Mouse (Mus musculus) liver, adult 2 months (tissue): ENCODE measurements around the gene Gse1. TPM values are rescaled to one million over a fixed set of nuclear protein-coding genes. Genes with fewer than 3 reads are reported as not detected.

Source experiments
- DNase-seq: peaks from one replicate; pipeline ENCODE4 v3.0.0-alpha.2; 2011; ENCODE audit warnings: low read depth, low spot score; ENCODE audit errors: extremely low read depth
- H3K27ac ChIP-seq: fragments of 200-500 bp; replicated peaks from 2 replicates; pipeline ENCODE4 v1.5.1; 2012; ENCODE audit warnings: low read depth, mild to moderate bottlenecking, control low read depth, inconsistent platforms, low read length; ENCODE audit not compliant: insufficient read depth
- H3K27me3 ChIP-seq: fragments of 200-500 bp; 2 replicates; pipeline ENCODE4 v1.6.1; 2012; ENCODE audit warnings: mild to moderate bottlenecking, moderate library complexity, low read length, inconsistent platforms; ENCODE audit not compliant: control insufficient read depth, insufficient read depth
- H3K36me3 ChIP-seq: fragments of 200-500 bp; 2 replicates; pipeline ENCODE4 v1.6.1; 2012; ENCODE audit warnings: low read length, inconsistent platforms; ENCODE audit not compliant: control insufficient read depth, insufficient read depth
- H3K4me1 ChIP-seq: fragments of 200-500 bp; 2 replicates; pipeline ENCODE4 v1.6.1; 2011; ENCODE audit warnings: low read length; ENCODE audit not compliant: control insufficient read depth, insufficient read depth
- H3K4me3 ChIP-seq: fragments of 200-500 bp; 2 replicates; pipeline ENCODE4 v1.5.1; 2011; ENCODE audit warnings: low read depth, mild to moderate bottlenecking, control low read depth, low read length, moderate library complexity; ENCODE audit not compliant: insufficient read depth
- H3K79me2 ChIP-seq: fragments of 200-500 bp; 2 replicates; pipeline ENCODE4 v1.6.1; 2012; ENCODE audit warnings: inconsistent platforms, mild to moderate bottlenecking, low read length, moderate library complexity; ENCODE audit not compliant: control insufficient read depth, insufficient read depth
- H3K9ac ChIP-seq: fragments of 200-500 bp; 2 replicates; pipeline ENCODE4 v1.6.1; 2012; ENCODE audit warnings: low read depth, mild to moderate bottlenecking, control low read depth, inconsistent platforms, low read length
- CTCF ChIP-seq: fragments of 200-500 bp; IDR thresholded peaks from 2 replicates; pipeline ENCODE4 v1.5.1; 2011; ENCODE audit warnings: low read depth, low read length, control low read depth
- POLR2A ChIP-seq: fragments of 200-500 bp; IDR thresholded peaks from 2 replicates; pipeline ENCODE4 v1.6.1; 2011; ENCODE audit warnings: low read length, control low read depth; ENCODE audit not compliant: insufficient read depth; ENCODE audit errors: extremely low read depth
- WGBS: fragments of 180-500 bp; shearing (Covaris S2); methylation state at CpG from one replicate; pipeline ENCODE4 v1.1.7; 2018; 5-methylcytosine and 5-hydroxymethylcytosine counted together
- polyA plus RNA-seq: library from polyadenylated mRNA; depleted of rRNA; stranded (reverse); fragments of >200 nt; gene quantifications from 2 replicates; pipeline ENCODE4 v1.2.3, GENCODE M21; 2012
- total RNA-seq: library from RNA; depleted of rRNA; stranded (reverse); fragments of >200 nt; gene quantifications from 2 replicates; pipeline ENCODE4 v1.2.3, GENCODE M21; 2014

Gse1 gene
- total and polyA plus RNA-seq, 2 experiments, result 2.6 to 10.0 TPM

GRCm38 (mm10) chr8:120426105-120426504, 197.8 kb downstream of the Gse1 start:
- no peaks in the 10 kb centered on the region for H3K27me3 ChIP-seq
- H3K9ac ChIP-seq, result no peak overlapping the region
- 28% methylated on average over 1 of the region's 1 CpGs for WGBS
- H3K4me1 ChIP-seq, result no peaks in the 10 kb centered on the region; the same call in 1 of the 2 replicates
- no peak for TF ChIP-seq POLR2A
- no peak for TF ChIP-seq CTCF
- H3K79me2 ChIP-seq, result no peaks in the 10 kb centered on the region
- H3K27ac ChIP-seq, result no peak overlapping the region
- H3K4me3 ChIP-seq, result no peak overlapping the region
- DNase-seq, result no peak
- H3K36me3 ChIP-seq, result no peaks in the 10 kb centered on the region

DNA sequence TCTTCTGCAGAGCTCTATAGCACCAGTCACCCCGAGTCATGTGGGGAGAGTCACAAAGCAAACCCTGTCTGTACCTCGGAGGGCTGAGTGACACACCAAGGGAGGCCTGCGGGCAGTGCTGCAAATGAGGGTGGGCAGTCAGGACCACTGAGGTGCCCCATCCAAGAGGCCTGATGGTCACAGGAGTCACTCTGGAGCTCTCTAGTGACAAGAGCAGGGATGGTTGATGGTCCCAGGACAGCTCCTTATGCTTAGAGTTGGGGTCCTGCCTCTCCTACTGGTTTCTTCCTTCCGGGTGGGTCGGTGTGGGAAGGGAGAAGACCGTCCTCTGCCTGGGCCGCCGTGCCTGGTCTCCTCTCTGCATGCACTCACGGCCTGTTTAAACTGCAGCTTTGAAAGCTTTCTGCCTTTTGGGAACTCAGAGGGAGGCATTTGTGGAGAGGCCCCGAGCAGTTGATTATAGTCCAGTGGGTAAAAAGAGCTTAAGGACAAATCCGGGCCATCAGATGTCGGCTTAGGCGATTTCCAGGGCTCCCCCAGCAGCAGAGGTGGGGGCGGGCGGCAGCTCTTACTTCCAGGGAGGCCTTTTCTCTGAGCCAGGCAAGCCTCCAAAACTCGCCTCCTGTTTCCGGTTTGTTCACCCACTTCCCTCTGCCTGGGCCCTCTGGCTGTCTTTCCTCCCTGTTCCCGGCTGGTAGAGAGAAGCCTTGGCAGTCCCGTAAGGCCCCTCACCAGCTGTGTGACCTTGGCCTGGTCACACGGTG, 198.5 kb downstream of the Gse1 start:
- Histone ChIP-seq H3K9ac (no peak overlapping the region), H3K36me3 (no peaks in the 10 kb centered on the region), H3K4me1 (no peaks in the 10 kb centered on the region; the same call in 1 of the 2 replicates), H3K27ac (no peak overlapping the region), H3K4me3 (no peak overlapping the region), H3K27me3 (no peaks in the 10 kb centered on the region), H3K79me2 (no peaks in the 10 kb centered on the region)
- TF ChIP-seq POLR2A (no peak), CTCF (no peak)
- WGBS, result 76% methylated on average over 20 of the region's 20 CpGs
- DNase-seq, result no peak

DNA sequence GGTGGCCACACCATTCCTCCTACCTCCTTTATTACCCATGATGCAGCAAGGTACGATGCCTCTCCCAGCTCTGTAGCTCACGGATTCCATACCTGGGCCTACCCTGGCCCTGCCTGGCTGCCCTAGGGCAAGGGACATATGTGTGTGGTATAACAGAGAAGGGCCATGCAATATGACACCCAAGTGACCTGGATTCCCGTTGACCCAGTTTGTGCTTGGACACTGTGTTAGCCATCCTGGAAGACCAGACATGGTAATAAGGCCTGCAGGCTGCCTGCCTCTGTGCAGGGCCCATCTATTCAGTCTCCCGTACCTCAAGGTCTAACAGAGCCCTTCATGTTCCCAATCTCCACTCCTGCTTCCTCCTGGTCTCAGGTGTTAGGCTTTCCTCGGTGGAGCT, 200.2 kb downstream of the Gse1 start:
- H3K4me3 ChIP-seq, result no peak overlapping the region
- no peaks in the 10 kb centered on the region; the same call in 1 of the 2 replicates for H3K4me1 ChIP-seq
- TF ChIP-seq CTCF (no peak), POLR2A (no peak)
- WGBS, result 87% methylated on average over 5 of the region's 5 CpGs
- no peak overlapping the region for H3K9ac ChIP-seq
- H3K79me2 ChIP-seq, result no peaks in the 10 kb centered on the region
- no peaks in the 10 kb centered on the region for H3K36me3 ChIP-seq
- no peak overlapping the region for H3K27ac ChIP-seq
- no peak for DNase-seq
- H3K27me3 ChIP-seq, result no peaks in the 10 kb centered on the region

GRCm38 (mm10) chr8:120429116-120429515, 200.9 kb downstream of the Gse1 start:
- Histone ChIP-seq H3K36me3 (no peaks in the 10 kb centered on the region), H3K4me3 (no peak overlapping the region), H3K27ac (no peak overlapping the region), H3K79me2 (no peaks in the 10 kb centered on the region), H3K27me3 (no peaks in the 10 kb centered on the region), H3K9ac (no peak overlapping the region), H3K4me1 (no peaks in the 10 kb centered on the region; the same call in 1 of the 2 replicates)
- no peak for DNase-seq
- TF ChIP-seq POLR2A (no peak), CTCF (no peak)
- 100% methylated on average over 1 of the region's 1 CpGs for WGBS

DNA sequence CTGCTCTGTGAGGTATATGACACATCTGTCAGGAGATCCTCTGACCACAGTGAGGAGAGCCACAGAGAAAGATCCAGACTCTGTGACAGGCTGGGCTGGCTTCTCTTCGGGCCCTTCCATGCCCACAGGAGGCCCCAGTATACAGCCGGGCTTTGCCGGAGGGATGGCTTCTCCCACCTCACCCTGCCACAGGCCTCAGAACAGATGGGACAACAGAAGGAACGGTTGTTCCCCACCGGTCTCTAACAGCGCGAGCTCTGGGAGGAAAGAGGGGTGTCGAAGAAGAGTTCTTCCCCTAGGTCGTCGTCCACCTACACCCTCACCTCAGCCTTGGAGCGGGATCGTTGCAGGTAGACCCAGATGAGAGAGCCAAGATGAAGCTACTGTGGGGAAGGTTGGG, 202.8 kb downstream of the Gse1 start:
- 95% methylated on average over 12 of the region's 12 CpGs for WGBS
- H3K9ac ChIP-seq, result no peak overlapping the region

DNA sequence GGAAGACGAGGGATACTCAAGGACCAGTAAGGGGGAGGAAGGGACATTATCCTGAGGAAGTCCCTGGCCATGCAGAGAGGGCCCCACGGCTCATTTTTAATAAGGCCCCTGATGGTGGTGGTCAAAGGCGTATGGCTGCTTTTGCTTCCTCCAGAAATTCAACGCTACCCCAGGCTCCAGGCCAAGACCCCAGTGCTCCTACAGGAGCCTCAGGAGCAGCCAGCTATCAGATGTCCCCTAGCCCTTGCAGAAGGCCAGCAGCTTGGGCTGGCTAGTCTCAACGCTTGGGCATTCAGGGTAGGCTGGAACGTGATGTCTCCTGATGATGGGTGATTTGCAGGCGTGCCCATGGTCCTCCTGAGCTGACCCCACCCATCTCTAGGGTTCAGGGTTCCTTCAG, 204.2 kb downstream of the Gse1 start:
- WGBS, result 85% methylated on average over 7 of the region's 7 CpGs

More for the DNA sequence above, 202.8 kb downstream of the Gse1 start:
- no peak overlapping the region for H3K4me3 ChIP-seq
- TF ChIP-seq CTCF, result no peak
- no peaks in the 10 kb centered on the region for H3K27me3 ChIP-seq
- H3K36me3 ChIP-seq, result no peaks in the 10 kb centered on the region
- no peak for DNase-seq
- H3K27ac ChIP-seq, result no peak overlapping the region
- H3K4me1 ChIP-seq, result no peaks in the 10 kb centered on the region; the same call in 1 of the 2 replicates
- no peaks in the 10 kb centered on the region for H3K79me2 ChIP-seq

More for the DNA sequence above, 204.2 kb downstream of the Gse1 start:
- Histone ChIP-seq H3K27ac (no peak overlapping the region), H3K36me3 (no peaks in the 10 kb centered on the region), H3K4me1 (peaks cover 9% of the 10 kb centered on the region), H3K79me2 (no peaks in the 10 kb centered on the region), H3K27me3 (no peaks in the 10 kb centered on the region), H3K9ac (no peak overlapping the region), H3K4me3 (no peak overlapping the region)
- DNase-seq, result no peak
- TF ChIP-seq POLR2A, result no peak
- no peak for TF ChIP-seq CTCF
